Mouse (Mus musculus) layer of hippocampus, adult 9-10 months (tissue): ENCODE results near the gene Ufd1.
"Not testable (repeated sequence)": the region's sequence is repeated elsewhere in the genome, so short reads cannot be mapped to it uniquely, and the experiment has no call there.

Experiments used
- DNase-seq: peaks from one replicate; pipeline ENCODE4 v3.0.0; 2022; ENCODE audit warnings: low spot score

The Ufd1 gene

DNA sequence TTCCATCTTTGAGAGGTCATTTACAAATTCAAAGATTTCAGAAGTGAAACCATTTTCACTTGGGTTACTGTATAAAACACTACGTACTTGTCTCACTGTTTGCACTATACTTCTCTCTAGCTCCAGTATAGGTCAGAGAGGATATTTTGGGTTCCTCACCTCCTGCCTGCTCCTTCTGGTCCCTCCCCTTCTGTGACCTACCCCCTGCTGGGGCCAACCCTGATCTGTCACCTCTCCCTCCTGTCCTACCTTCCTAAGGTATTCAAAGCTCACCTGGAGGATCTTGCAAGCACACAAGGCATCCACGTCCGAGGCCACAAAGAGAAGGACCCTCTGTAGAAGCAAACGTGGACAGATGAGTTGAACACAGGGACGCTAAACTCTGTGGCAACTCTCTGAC lies 547 bp upstream of the Ufd1 start:
- DNase-seq: no peak

DNA sequence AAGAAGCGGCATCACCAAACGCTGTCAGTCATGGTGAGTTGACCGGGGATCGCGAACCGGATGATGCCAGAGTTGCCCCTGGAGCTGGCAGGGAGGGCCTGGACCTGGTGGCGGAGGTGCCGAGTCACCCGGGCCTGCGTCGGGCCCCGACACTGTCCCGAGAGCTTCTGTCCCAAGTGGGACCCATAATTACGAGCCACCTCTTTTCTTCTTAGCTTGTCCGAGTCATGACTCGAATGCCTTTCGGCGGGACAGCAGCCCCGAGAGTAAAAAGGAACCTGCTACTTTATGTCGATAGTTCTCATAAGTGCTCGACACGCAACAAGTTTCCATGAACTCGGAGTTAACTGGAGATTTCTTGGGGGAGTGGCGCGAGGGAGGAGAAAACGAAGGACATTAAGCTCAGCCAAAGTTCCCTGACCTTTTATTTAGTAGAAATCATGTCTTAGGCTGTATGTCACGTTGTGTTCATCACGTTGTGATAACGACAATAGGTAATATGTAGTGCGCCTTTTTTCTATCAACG lies 869 bp downstream of the Ufd1 start:
- DNase-seq: no peak

DNA sequence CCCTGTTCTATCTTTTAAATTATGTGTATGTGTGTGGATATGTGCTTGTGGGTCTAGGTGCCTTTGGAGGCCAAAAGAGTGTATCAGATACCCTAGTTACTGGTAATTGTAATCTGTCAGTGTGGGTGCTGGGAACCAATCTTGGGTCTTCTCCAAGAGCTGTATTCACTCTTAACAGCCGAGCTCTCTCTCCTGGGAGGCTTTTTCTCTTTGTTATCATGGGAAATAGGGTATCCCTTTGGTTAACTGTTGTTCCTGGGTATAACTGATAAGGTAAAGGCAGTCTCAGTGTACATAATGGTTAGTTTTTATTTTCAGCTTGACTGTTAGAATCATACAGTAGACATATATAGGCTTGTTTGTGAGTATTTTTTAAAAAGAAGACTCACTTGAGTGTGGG lies 10.8 kb downstream of the Ufd1 start:
- no peak for DNase-seq

DNA sequence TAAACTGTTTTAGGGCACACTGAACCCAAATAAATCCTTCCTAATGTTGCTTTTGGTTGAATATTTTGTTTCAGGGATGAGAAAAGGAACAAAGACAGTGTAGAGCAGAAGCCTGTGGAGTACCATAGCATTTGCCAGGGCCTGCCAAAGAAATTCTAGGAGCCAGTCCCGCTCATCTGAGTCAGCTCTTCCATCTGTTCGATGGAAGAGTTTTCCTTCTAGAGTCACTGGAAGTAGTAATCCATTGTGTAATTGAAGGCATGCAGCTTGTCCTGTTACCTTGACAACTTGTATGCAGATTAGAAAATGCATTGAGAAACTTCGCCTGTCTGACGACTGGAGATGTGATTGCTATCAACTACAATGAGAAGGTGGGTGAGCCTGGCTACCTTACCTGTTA lies 11.3 kb downstream of the Ufd1 start:
- peak; percentile 31 for DNase-seq

DNA sequence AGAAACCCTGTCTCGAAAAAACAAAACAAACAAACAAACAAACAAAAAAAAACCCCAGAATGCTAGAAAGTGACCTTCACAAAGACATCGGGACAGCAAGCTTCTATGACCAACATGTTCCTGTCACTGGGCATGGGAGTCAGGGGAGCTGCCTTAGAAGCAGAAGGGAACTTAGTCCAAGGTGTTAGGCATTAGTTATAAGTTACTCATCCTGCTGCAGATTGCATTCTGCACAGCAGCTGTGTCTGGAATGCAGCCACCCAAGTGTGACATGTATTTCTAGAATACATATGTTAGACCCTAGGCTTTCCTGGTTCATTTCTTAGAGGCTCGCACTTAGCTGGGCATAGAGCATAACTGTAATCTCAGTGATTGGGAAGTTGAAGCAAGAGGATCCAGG lies 17.1 kb downstream of the Ufd1 start:
- no peak for DNase-seq

DNA sequence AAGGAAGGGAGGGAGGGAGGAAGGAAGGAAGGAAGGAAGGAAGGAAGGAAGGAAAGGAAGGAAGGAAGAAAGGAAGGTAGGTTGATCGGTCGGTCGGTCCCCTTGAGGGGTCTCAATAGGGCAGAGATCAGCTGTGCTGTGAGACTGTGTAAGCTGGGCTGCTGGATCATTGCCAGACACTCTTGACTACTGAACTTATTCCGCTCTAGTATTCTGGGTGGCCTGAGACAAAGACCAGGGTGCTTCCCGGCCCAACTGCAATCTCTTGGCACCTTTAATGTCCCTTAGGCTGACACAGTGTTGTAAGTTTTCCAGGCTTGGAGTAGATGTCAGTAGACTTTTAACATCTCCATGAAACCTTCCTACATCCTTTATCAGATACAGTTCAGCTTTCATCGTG lies 17.5 kb downstream of the Ufd1 start:
- no peak for DNase-seq

DNA sequence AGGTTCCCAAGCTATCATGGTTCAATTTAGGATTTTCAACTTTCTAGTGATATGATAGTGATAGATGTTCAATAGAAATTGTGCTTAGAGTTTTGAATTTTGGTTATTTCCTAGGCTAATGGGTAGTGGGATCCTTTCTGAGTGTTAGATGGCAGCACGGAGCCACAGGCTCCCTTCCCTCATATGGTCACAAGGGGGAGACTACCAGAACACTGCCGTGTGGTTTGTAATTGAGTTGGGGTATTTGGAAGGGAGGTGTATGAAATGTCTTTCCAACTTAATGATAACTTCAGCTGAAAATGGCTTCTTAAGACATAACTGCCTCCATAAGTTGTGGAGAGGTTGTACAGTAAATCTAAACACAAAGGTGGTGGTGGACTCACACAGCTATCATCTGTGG lies 21.9 kb downstream of the Ufd1 start:
- no peak for DNase-seq

DNA sequence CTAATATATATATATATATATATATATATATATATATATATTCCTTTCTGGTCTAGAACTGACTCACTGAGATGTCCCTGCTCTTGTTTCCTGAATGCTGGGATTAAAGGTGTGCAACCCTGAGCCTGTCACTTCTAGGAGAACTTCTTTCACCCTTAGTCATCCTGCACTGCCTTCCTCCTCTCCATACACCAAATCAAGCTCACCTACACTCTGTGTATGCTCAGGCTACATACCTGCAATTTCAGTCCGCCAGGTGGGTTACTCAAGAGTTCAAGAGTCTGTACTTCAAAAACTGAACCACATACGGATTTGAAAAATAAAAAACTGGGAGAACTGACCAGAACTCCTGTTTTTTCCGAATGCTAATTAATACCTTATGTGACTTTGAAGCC lies 24.5 kb downstream of the Ufd1 start:
- DNase-seq: no peak

DNA sequence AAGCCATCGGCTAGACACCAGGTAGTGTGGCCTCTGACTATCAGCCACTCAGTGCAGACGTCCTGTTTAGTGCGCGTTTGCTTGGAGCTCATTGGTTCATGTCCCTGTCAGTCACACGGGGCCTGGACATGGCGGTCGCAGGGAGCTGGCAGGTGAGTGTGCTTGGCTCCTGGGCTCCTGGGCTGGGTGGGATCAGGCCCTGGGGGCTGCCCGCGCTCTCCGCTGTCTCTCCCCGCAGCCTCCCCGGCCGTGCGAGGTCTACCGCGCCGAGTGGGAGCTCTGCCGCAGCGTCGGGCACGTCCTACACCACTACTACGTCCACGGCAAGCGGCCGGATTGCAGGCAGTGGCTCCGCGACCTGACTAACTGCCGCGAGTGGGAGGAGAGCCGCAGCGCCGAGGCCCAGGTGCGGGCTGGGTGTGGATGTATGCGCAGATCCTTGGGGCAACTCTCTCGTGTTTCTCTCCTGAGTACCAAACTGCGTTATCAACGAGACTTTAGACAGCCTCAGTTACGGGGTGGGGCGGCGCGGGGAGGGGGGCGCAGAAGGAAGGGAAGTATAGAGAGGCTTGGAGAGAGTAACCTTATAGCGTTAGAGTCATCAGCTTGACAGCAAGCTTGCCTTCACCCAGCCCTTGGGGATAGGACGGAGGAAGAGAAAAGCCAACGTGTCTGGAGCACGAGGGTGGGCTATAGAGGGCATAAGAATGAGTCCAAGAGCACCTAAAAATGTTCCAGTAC lies 25.1 kb downstream of the Ufd1 start, which contains the start of the genes 2510002D24Rik and Gm28539:
2510002D24Rik (plus strand) TSS at position 111 of the 741 bp plus-strand sequence.
Gm28539 (plus strand) TSS at position 117 of the 741 bp plus-strand sequence.
- DNase-seq: peak; percentile 87

DNA sequence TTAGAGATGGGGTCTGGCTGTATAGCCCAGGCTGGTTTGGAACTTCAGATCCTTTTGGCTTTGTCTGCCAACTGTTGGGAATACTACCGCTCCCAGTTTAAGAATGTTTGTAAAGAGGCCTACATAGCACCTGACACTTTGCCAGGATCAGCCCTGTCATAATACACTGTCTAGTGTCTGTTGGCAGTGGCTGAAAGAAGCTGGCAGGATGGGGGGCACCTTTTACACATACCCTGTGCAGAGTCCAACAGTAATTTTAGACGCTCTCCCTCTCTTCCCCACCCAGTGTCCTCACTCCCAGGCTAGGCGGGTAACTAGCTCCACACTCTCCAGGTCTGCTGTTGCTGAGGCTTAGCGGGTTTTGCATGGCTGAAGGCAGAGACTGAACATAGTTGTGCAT lies 26.8 kb downstream of the Ufd1 start:
- DNase-seq: no peak

DNA sequence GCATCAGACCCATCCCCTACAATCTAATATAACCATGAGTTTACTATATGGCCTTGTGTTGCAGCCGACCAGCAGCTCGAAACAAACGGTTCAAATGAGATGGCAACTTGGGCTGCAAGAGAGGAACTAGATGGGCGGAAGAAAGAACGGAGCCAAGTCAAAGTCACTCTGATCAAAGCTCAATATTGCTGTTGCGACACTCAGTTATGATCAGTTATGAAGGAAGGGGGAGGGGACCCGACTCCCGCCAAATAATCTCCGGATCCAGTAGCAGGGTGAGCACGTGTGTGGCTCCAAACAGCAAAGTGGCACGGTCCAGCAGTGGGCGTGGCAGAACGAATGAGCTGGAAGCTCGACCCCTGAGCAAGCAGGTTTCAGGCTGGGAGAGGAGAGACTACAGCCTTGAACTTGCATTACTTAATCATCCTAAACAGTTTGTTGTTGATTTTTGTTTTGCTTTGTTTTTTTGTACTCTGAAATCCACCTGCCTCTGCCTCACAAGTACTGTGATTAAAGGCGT lies 34.8 kb downstream of the Ufd1 start:
- DNase-seq: no peak

DNA sequence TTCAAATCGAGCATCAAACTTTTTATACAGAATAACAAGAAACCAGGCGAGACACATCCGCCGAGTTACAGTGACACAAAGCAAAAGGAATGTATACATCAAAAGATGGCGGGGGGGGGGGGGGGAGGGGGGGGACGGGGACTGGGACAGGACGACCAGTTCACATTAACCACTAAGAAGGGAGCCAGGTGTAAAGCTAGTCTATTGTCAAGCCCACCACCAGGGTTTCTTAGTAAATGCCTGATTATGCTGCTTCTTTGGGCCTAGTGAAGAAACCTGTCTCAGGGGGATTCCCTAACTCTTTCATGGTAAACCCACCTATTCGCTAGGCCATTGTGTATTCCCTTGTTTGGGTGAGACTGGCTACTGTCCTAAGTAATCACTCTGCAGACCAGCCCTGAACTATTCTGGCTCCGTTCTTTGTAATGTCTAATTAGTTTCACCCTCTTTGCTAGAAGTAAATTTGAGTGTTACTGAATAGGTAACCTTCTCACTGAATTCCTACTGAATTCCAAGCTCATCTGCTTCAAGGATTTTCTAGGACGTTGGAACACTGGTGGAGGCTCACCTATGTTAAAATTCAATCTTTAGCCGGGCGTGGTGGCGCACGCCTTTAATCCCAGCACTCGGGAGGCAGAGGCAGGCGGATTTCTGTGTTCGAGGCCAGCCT lies 38.1 kb downstream of the Ufd1 start:
- not testable (repeated sequence) for DNase-seq

DNA sequence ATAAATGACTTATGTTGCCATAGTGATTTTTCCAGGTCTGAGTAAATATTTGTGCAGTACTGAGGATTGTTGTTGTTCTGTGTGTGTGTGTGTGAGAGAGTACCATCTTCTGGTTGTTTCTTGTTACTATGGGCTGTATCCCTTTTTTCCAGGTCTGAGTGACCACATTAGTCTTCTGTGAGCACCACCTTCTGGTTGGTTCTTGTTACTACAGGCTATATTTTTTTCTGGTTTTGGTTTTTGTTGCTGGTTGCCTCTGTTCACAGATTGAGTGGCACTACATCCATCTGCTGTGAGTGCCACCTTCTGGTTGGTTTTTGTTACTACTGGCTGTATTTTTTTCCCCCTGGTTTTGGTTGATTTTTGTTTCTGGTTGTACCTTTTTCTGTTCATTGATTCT lies 47.0 kb downstream of the Ufd1 start:
- peak; percentile 83 for DNase-seq

DNA sequence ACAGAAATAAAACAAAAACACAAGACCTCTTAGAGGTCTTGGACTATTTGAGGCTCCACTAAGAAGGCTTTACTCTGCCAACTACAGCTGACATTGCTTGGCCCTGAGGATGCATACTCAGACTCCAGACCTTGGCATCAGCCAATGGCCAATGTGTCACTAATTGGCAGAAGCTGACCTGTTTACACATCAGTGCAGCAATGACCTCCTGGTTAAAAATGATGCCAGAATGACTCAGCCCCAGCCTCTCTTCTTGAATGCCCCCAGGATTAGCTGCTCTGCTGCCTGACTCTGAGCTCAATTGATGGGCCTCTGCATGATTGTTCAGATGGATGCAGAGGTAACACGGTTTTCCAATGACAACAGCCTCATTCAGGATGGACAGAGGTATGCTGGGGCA lies 48.6 kb downstream of the Ufd1 start:
- no peak for DNase-seq

DNA sequence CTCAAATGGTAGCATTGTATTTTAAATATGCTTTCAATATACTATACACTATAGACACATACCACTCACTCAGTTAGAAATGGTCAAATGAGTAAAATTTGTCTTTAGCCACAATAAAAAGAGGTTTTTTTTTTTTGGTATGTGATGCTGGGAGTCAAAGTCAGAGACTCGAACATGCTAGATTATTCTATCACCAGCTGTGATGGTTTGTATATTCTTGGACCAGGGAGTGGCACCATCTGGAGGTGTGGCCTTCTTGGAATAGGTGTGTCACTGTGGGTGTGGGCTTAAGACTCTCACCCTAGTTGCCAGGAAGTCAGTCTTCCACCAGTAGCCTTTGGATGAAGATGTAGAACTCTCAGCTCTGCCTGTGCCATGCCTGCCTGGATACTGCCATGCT lies 58.9 kb downstream of the Ufd1 start:
- not testable (repeated sequence) for DNase-seq

DNA sequence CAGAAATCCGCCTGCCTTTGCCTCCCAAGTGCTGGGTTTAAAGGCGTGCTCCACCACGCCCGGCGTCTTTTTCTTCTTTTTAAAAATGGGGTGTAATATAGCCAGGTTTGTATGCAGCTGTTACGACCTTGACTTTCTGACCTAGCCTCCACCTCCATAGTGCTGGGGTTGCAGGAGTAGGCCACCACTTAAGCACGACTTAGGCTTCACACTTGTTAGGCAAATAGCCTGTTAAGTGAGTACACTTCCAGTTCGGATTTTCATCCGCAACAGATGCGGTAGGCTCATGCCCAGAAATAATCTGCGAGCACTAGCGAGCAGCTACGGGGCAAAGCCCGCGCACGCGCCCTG lies 64.5 kb downstream of the Ufd1 start:
- no peak for DNase-seq

DNA sequence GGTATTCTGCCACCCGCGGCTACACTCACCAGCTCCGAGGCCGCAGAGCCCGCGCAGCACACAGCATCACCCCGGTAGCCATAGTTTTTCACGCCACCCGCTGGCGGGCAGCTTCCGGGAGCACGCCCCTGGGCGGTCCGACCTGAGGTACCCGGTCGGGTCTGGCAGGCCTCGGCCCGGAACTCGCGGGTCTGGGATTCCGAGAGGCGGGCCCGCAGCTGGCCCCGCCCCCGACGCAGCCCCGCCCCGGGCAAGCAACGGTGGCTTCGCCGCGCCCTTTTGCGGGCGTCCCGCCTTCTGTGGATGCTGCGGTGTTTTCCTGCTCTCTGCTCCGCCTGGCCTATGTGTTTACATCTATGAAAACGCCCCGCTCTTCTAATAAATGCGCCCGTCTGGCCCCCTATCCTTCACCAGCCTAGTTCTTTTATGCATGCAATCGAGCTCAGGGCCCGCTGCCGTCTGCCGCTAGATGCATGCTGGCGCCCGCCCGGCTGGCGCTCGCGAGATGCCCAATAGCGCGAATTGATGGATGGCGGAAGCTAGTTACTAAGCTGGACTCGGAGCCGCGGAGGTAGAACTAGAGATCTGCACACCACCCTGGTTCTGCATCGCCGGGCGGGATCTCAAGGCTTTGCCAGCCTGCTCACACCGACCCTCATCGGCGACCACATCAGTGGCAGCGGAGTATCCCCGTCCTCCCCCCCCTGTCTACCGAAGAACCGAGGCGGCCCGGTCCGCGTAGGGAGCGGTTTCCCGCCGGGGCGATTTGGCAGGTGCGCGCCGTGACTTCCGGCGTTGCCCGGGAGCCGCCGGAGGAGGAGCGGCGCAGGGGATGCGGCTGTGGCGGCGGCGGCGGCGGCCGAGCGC lies 65.1 kb downstream of the Ufd1 start, which contains the start of the genes Mrpl40 and Hira:
Mrpl40 (minus strand) TSS at position 421 of the 867 bp plus-strand sequence.
Hira (plus strand) TSS at position 596 of the 867 bp plus-strand sequence.
- DNase-seq: peak; percentile 83

DNA sequence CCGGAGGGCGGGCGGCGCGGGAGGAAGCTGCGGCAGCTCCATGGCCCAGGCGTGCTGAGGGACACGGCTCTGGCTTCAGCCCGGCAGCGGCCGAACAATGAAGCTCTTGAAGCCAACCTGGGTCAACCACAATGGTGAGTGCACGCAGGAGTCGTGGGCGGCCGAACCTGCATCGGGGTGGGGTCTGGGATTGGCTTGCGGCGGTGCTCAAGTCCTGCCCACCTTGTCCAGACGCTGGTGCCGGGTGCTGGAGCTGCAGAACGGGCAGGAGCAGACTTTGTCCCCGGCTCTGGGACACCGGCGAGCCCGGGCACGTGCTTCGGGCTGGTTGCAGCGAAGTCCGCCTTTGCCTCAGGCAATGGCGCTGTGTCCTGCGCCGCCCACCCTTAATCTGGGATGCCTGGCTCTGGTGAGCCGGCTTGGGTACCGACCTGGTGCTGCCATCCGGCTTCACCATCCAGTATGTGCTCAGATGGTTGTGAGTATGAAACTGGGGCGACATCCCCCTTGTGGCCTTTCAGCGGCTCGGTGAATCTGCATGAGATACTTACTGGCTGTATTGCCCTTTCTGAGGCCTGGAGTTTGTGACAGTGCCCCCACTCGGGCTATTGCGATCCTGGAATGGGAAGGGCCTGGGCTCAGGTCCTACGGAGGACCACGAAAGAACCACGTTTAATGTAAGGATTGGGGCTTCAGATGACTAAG lies 66.0 kb downstream of the Ufd1 start:
- DNase-seq: peak; percentile 24

DNA sequence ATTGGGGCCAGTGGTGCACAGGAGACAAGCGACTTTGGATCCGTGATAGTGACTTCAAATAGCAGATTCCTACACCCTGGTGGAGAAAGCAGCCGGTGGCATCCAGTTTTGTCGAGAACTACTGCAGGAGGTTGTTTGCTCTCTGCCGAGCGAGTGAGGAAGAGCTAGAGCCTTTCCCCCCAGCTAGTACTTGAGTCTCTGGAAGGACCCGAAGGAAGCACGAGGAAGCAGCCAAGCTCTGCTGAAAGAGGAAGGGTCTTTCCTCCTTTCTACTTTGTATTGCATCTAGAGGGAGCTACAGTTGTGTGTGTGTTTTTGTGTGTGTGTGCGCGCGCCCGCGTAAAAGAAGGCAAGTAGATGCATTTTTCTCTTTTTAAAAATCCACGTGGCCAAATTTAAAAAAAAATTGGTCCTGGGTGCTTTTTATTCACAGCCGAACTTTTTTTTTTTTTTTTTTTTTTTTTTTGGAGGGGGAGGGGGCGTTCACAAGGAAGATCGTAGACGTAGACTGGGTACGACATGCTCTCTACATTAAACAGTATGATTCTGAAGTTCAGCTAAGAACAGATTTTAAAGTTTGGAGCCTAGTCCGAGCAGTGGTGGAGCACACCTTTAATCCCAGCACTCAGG lies 66.6 kb downstream of the Ufd1 start:
- DNase-seq: peak; percentile 8

DNA sequence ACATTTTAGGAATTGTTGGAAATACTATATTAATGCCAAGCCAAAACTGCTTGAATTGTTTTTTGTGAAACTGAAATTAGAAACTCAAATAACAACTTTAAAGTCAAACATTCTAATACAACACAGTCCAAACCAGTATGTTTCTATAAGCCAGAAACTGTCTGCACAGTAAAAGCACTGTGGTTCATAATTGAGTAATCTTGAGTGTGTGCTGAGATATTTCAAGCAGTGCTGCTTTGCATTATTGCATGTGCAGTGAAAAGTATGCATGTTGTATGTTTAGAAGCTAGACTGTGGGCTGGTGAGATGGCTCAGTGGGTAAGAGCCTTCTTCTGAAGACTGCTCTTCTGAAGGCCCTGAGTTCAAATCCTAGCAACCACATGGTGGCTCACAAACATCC lies 72.5 kb downstream of the Ufd1 start:
- no peak for DNase-seq
